Mouse (Mus musculus): Measurements from ENCODE around the gene Atoh8. TPM values are rescaled to one million over a fixed set of nuclear protein-coding genes. Genes with fewer than 3 reads are reported as not detected.

Atoh8 gene
- polyA plus RNA-seq, 1 experiment: 9.1 TPM

DNA sequence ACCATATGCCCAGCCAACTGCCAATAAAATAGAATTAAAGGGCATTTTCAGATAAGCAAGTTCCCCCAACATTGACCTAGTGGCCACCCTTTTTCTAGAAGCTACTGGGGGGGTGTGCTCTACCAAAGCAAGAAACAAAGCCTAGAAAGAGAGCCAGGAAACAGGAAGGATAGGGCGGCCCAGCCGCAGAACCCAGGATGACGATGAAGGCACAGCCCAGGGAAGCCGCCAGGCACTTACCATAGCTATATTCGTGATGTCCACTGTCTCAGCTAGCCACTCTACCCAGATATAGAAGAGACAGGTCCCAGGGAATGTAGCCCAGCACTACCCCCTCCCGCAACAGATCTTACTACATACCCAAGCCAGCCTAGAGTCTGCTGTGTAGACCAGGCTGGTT is 30.3 kb upstream of the Atoh8 start:
- no peaks in the 10 kb centered on the region for H3K4me1 ChIP-seq (ENCODE audit: control insufficient read depth, insufficient read depth, insufficient read length, low read length)
- no peaks in the 10 kb centered on the region for H3K27me3 ChIP-seq (ENCODE audit: control insufficient read depth, insufficient read depth, low read length)
- WGBS: 76% methylated on average over 6 of the region's 6 CpGs
- TF ChIP-seq POLR2A (IDR thresholded peaks at IDR 0.05; ENCODE audit: low read depth, low read length) (no peak), CTCF (IDR thresholded peaks at IDR 0.05; ENCODE audit: extremely low read depth, insufficient read length, insufficient replicate concordance, low read depth, low read length) (no peak)
- H3K27ac ChIP-seq (ENCODE audit: insufficient read depth, low read depth, low read length): no peak overlapping the region; the same call in 1 of the 2 replicates
- H3K36me3 ChIP-seq (ENCODE audit: control insufficient read depth, insufficient read depth, low read length): no peaks in the 10 kb centered on the region
- no peak overlapping the region for H3K4me3 ChIP-seq (ENCODE audit: low read depth, low read length)

DNA sequence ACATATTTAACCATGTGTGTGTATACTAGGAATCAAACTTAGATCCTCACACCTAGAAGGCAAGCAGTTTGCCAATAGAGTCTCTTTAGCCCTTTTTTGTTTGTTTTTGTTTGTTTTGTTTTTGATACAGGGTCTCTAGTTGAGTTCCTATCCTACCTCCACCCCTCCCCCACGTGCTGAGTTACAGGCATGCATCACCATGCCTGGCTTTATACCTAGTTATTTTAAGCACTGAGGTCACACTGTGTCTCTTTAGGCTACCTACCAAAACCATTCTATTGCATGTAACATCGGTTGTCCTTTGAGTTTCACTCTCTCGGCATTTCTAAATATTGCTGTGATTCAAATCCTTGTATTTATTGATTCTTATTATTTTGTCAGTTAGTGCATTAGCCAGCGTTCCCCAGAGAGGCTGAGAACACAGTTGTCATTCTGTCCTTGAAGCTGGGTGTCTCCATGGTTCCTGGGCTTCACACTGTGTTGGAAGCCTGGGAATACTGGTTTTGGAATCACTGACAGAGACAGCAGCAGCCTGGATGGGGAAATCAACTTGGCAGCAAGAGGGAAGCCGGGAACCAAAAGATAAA is 28.4 kb upstream of the Atoh8 start:
- WGBS: 47% methylated on average over 5 of the region's 5 CpGs
- Histone ChIP-seq H3K4me3 (ENCODE audit: low read depth, low read length) (no peak overlapping the region), H3K27ac (ENCODE audit: insufficient read depth, low read depth, low read length) (no peak overlapping the region), H3K36me3 (ENCODE audit: control insufficient read depth, insufficient read depth, low read length) (no peaks in the 10 kb centered on the region), H3K4me1 (ENCODE audit: control insufficient read depth, insufficient read depth, insufficient read length, low read length) (no peaks in the 10 kb centered on the region), H3K27me3 (ENCODE audit: control insufficient read depth, insufficient read depth, low read length) (no peaks in the 10 kb centered on the region)
- TF ChIP-seq CTCF (IDR thresholded peaks at IDR 0.05; ENCODE audit: extremely low read depth, insufficient read length, insufficient replicate concordance, low read depth, low read length) (no peak), POLR2A (IDR thresholded peaks at IDR 0.05; ENCODE audit: low read depth, low read length) (no peak)

DNA sequence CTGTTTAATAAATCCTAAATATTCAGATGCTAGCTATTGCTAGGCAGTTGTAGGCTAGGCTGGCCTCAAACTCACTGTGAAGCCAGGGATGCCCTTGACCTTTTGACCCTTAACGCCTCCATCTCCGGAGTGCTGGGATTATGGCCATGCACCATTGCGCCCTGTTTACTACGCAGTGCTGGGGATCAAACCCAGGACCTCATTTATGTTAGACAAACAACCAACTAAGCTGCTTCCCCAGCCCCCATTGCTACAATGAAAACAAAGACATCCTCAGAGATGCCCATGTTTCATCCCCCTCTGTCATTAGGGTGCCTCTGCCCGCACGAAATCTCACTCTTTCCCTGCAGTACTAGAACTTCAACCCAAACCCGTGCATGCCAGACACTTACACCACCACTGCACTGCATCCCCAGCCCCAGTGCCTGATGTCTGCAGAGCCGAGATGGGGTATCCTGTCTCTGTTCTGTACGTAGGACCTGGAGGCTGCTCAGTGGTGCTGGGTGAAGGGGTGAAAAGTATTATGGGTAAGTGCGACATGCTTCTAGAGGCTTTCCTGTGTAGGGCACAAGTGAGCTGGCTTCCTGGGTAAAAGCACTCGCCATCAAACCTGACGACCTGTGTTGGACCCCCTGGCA is 26.4 kb upstream of the Atoh8 start:
- WGBS: 80% methylated on average over 12 of the region's 12 CpGs
- Histone ChIP-seq H3K36me3 (ENCODE audit: control insufficient read depth, insufficient read depth, low read length) (no peaks in the 10 kb centered on the region), H3K27me3 (ENCODE audit: control insufficient read depth, insufficient read depth, low read length) (no peaks in the 10 kb centered on the region), H3K4me3 (ENCODE audit: low read depth, low read length) (no peak overlapping the region), H3K27ac (ENCODE audit: insufficient read depth, low read depth, low read length) (no peak overlapping the region), H3K4me1 (ENCODE audit: control insufficient read depth, insufficient read depth, insufficient read length, low read length) (no peaks in the 10 kb centered on the region)
- no peak for TF ChIP-seq POLR2A (IDR thresholded peaks at IDR 0.05; ENCODE audit: low read depth, low read length)
- TF ChIP-seq CTCF (IDR thresholded peaks at IDR 0.05; ENCODE audit: extremely low read depth, insufficient read length, insufficient replicate concordance, low read depth, low read length): no peak

DNA sequence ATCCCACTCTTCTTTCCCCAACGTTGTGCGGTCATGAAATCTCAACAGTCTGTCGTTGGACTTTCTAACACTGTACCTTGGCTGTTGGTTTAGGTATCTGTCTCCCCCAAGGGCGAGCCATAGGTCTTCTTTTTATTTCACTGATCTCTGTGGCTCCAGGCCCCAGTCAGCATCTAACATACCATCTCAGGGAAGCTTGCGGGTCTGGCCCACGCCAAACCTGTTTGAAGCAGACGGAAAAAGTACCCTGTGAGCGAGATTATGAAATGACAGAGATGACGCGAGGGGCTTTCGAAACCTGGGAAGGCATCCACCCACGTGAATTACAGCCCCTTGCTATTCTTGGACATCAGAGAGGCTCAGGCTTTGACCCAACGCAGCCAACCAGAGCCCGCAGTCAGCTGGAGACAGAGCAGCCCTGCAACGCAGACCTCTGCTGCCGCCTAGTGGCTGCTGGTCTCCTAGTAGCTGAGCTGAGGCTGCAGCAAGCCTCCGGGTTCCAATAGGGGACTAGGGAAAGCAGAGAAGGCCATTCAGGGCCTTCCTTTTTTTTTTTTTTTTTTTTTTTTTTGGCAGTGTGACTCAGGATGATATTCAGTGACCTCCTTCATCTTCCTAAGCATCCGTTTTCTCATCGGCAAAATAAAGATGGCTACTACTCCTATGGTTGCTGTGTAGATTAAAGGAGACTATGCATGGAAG is 25.8 kb upstream of the Atoh8 start:
- 37% methylated on average over 19 of the region's 19 CpGs for WGBS
- Histone ChIP-seq H3K27ac (ENCODE audit: insufficient read depth, low read depth, low read length) (no peak overlapping the region), H3K36me3 (ENCODE audit: control insufficient read depth, insufficient read depth, low read length) (no peaks in the 10 kb centered on the region), H3K27me3 (ENCODE audit: control insufficient read depth, insufficient read depth, low read length) (no peaks in the 10 kb centered on the region), H3K4me3 (ENCODE audit: low read depth, low read length) (no peak overlapping the region), H3K4me1 (ENCODE audit: control insufficient read depth, insufficient read depth, insufficient read length, low read length) (no peaks in the 10 kb centered on the region)
- no peak for TF ChIP-seq POLR2A (IDR thresholded peaks at IDR 0.05; ENCODE audit: low read depth, low read length)
- peak; percentile 96 for TF ChIP-seq CTCF (IDR thresholded peaks at IDR 0.05; ENCODE audit: extremely low read depth, insufficient read length, insufficient replicate concordance, low read depth, low read length)

DNA sequence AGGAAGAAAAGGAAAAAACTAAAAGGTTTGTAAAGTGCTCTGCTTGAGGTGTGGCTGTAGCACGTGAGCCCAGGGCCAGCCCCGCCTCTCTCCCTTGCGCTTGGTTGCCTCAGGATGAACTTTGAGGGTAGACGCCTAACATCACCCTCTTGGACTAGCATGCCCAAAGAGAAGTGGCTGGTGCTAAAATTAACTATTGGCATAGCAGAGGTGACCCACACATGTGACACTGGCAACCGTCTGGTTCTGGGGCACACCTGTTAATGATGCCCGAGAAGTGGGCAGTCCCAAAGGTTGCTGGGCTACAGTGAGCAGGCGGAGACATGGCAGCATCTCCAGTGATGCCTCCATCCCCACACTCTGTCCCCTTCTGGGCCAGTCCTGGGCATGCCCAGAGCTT is 24.1 kb upstream of the Atoh8 start:
- TF ChIP-seq CTCF (IDR thresholded peaks at IDR 0.05; ENCODE audit: extremely low read depth, insufficient read length, insufficient replicate concordance, low read depth, low read length) (no peak), POLR2A (IDR thresholded peaks at IDR 0.05; ENCODE audit: low read depth, low read length) (no peak)
- H3K4me3 ChIP-seq (ENCODE audit: low read depth, low read length): no peak overlapping the region
- no peaks in the 10 kb centered on the region; the same call in 1 of the 2 replicates for H3K4me1 ChIP-seq (ENCODE audit: control insufficient read depth, insufficient read depth, insufficient read length, low read length)
- no peaks in the 10 kb centered on the region for H3K27me3 ChIP-seq (ENCODE audit: control insufficient read depth, insufficient read depth, low read length)
- WGBS: 34% methylated on average over 7 of the region's 7 CpGs
- no peak overlapping the region for H3K27ac ChIP-seq (ENCODE audit: insufficient read depth, low read depth, low read length)
- H3K36me3 ChIP-seq (ENCODE audit: control insufficient read depth, insufficient read depth, low read length): no peaks in the 10 kb centered on the region

DNA sequence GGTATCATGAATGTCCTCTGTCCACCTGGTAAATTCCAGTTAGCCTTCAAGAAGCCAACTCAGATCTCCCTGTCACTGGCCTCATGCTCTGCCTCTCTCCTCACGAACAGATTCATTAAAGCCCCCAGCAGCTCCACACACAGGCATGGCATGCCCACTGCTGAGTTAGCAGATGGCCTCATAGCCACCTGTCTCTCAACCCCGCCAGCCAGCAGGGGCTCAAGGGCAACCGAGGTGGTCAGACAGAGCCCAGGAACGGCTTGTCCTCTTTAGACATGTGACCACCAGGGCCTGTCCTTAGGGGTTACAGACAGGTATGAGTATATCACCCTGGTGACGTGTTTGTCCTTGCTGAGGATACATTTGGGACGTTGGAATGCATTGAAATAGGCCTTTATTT is 19.9 kb upstream of the Atoh8 start:
- WGBS: 80% methylated on average over 6 of the region's 6 CpGs
- Histone ChIP-seq H3K27ac (ENCODE audit: insufficient read depth, low read depth, low read length) (no peak overlapping the region), H3K4me3 (ENCODE audit: low read depth, low read length) (no peak overlapping the region), H3K27me3 (ENCODE audit: control insufficient read depth, insufficient read depth, low read length) (no peaks in the 10 kb centered on the region), H3K4me1 (ENCODE audit: control insufficient read depth, insufficient read depth, insufficient read length, low read length) (no peaks in the 10 kb centered on the region; the same call in 1 of the 2 replicates), H3K36me3 (ENCODE audit: control insufficient read depth, insufficient read depth, low read length) (no peaks in the 10 kb centered on the region)
- TF ChIP-seq POLR2A (IDR thresholded peaks at IDR 0.05; ENCODE audit: low read depth, low read length) (no peak), CTCF (IDR thresholded peaks at IDR 0.05; ENCODE audit: extremely low read depth, insufficient read length, insufficient replicate concordance, low read depth, low read length) (no peak)

DNA sequence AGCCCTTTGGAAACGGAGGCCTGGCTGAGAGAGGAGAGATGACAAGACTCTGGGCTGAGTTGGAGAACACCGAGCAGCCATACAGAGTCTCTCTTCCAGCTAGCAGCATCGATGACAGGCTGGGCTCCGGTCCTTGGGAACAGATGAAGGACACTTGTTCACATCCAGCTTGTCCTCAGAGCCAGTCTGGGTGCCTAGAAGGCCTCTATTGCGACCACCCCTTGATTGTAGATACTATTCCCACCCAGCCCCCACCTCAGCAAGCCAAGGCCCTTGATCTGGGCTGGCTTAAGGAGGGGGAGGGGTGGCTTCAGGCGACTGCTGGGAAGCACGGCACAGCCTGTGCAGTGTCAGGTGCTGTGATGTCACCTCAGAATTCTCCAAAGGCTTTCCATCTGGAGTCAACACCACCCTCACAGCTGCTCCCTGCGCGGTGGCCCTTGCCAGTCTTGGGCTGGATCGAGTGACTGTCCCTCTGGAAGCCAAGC is 19.3 kb upstream of the Atoh8 start:
- no peaks in the 10 kb centered on the region for H3K27me3 ChIP-seq (ENCODE audit: control insufficient read depth, insufficient read depth, low read length)
- H3K27ac ChIP-seq (ENCODE audit: insufficient read depth, low read depth, low read length): 0 out of 2 replicates have a peak overlapping the region, but pooled peaks have one; percentile 18
- no peaks in the 10 kb centered on the region; the same call in 1 of the 2 replicates for H3K4me1 ChIP-seq (ENCODE audit: control insufficient read depth, insufficient read depth, insufficient read length, low read length)
- 74% methylated on average over 10 of the region's 10 CpGs for WGBS
- TF ChIP-seq POLR2A (IDR thresholded peaks at IDR 0.05; ENCODE audit: low read depth, low read length): no peak
- TF ChIP-seq CTCF (IDR thresholded peaks at IDR 0.05; ENCODE audit: extremely low read depth, insufficient read length, insufficient replicate concordance, low read depth, low read length): no peak
- H3K4me3 ChIP-seq (ENCODE audit: low read depth, low read length): no peak overlapping the region
- H3K36me3 ChIP-seq (ENCODE audit: control insufficient read depth, insufficient read depth, low read length): no peaks in the 10 kb centered on the region
